Mouse (Mus musculus) megakaryocyte, embryonic 14.5 days (primary cell): ENCODE data around the gene Gamt.

Source experiments
- FLI1 ChIP-seq: IDR thresholded peaks from 2 replicates; pipeline ENCODE4 v1.6.1; 2012; ENCODE audit warnings: low read length, inconsistent platforms, mixed read lengths
- GATA1 ChIP-seq: IDR thresholded peaks from 3 replicates; pipeline ENCODE4 v1.6.1; 2012; ENCODE audit warnings: mixed read lengths, low read length, inconsistent platforms, borderline replicate concordance

GRCm38 (mm10) chr10:80259861-80260641 is 761 bp downstream of the Gamt start:
- no peak for TF ChIP-seq GATA1
- TF ChIP-seq FLI1 = no peak
